9 mouse cellular contexts compared by ENCODE assay signal in genomic region chr7:45814841-45815240, GRCm38 (mm10). TPM values are rescaled to one million over a fixed set of nuclear protein-coding genes. Genes with fewer than 3 reads are reported as not detected.
A peak's percentile ranks its signal among the peaks of the same experiment; 100 is the strongest.
DNase-seq lines count a peak whose midpoint lies in the region; ATAC-seq and TF ChIP-seq lines count a peak whose summit lies in the region.
"Had no signal": no experiment of that assay in that cellular context is flagged by ENCODE, and none has a peak within 500 bp of the region (broad histone marks: within the 10 kb centered on the region; RNA-seq: fewer than 3 reads in every experiment).

No protein-coding gene starts in this region.

- H3K9me3 ChIP-seq in lung, embryonic 15.5 days = no peaks in the 10 kb centered on the region
- H3K9me3 ChIP-seq in limb, embryonic 12.5 days = no peaks in the 10 kb centered on the region
- H3K9me3 ChIP-seq in stomach, embryonic 14.5 days (ENCODE audit: control insufficient read depth, low read depth, low read length) = no peaks in the 10 kb centered on the region

- H3K27ac ChIP-seq in cerebellum, adult 2 months (ENCODE audit: insufficient read depth, low read length) = no peak overlapping the region
- 0 out of 2 replicates have a peak overlapping the region, but pooled peaks have one; percentile 24 for H3K27ac ChIP-seq in lung, embryonic 15.5 days
- no peak overlapping the region for H3K27ac ChIP-seq in limb, embryonic 12.5 days
- H3K27ac ChIP-seq in stomach, embryonic 14.5 days (ENCODE audit: low read length) = no peak overlapping the region

- peaks cover 11% of the 10 kb centered on the region for H3K4me1 ChIP-seq in cerebellum, adult 2 months (ENCODE audit: control insufficient read depth, insufficient read depth, low read length)
- peaks cover 22% of the 10 kb centered on the region for H3K4me1 ChIP-seq in lung, embryonic 15.5 days
- H3K4me1 ChIP-seq in limb, embryonic 12.5 days (replicated peaks) = peaks cover 28% of the 10 kb centered on the region
- peaks cover 18% of the 10 kb centered on the region for H3K4me1 ChIP-seq in stomach, embryonic 14.5 days (ENCODE audit: control insufficient read depth, insufficient read depth, low read length)

- peaks cover 31% of the 10 kb centered on the region for H3K36me3 ChIP-seq in lung, embryonic 15.5 days
- H3K36me3 ChIP-seq in limb, embryonic 12.5 days = peaks cover 32% of the 10 kb centered on the region
- peaks cover 28% of the 10 kb centered on the region for H3K36me3 ChIP-seq in stomach, embryonic 14.5 days (ENCODE audit: control insufficient read depth, insufficient read depth, low read length)

- no peak for TF ChIP-seq CTCF in cerebellum, adult 2 months (IDR thresholded peaks at IDR 0.05; ENCODE audit: borderline replicate concordance, insufficient read depth, low read depth, low read length)

- no peaks in the 10 kb centered on the region for H3K27me3 ChIP-seq in cerebellum, adult 2 months (ENCODE audit: control insufficient read depth, insufficient read depth, low read length)
- H3K27me3 ChIP-seq in lung, embryonic 15.5 days = no peaks in the 10 kb centered on the region
- H3K27me3 ChIP-seq in limb, embryonic 12.5 days = peaks cover 9% of the 10 kb centered on the region
- no peaks in the 10 kb centered on the region for H3K27me3 ChIP-seq in stomach, embryonic 14.5 days (ENCODE audit: control insufficient read depth, insufficient read depth, low read length)

- peak overlapping the region; percentile 37 for H3K4me3 ChIP-seq in cerebellum, adult 2 months (replicated peaks; ENCODE audit: insufficient read depth, low read depth, low read length)
- H3K4me3 ChIP-seq in lung, embryonic 15.5 days = peak overlapping the region; percentile 90
- H3K4me3 ChIP-seq in limb, embryonic 12.5 days (replicated peaks) = peak overlapping the region; percentile 29
- peak overlapping the region; percentile 20 for H3K4me3 ChIP-seq in stomach, embryonic 14.5 days (ENCODE audit: low read depth, low read length)

- 3% methylated on average over 5 of the region's 5 CpGs for WGBS in cerebellum, adult 2 months
- 3% methylated on average over 5 of the region's 5 CpGs for WGBS in lung, embryonic 15.5 days
- WGBS in limb, embryonic 12.5 days = 16% methylated on average over 5 of the region's 5 CpGs
- 3% methylated on average over 5 of the region's 5 CpGs for WGBS in stomach, embryonic 14.5 days

- H3K4me2 ChIP-seq in lung, embryonic 15.5 days = peak overlapping the region; percentile 58
- peak overlapping the region; percentile 54 for H3K4me2 ChIP-seq in limb, embryonic 12.5 days
- H3K4me2 ChIP-seq in stomach, embryonic 14.5 days (replicated peaks; ENCODE audit: low read depth, low read length) = peak overlapping the region; percentile 47

- no peak for ATAC-seq in lung, embryonic 15.5 days (ENCODE audit: borderline replicate concordance, extremely low read depth, low FRiP score, low TSS enrichment)
- no peak for ATAC-seq in limb, embryonic 12.5 days (ENCODE audit: insufficient number of reproducible peaks, insufficient read depth, low FRiP score, low TSS enrichment, low read depth)
- no peak for ATAC-seq in stomach, embryonic 14.5 days (ENCODE audit: insufficient number of reproducible peaks, insufficient read depth, low FRiP score, low read depth)

- TF ChIP-seq POLR2A in cerebellum, adult 2 months (IDR thresholded peaks at IDR 0.05; ENCODE audit: borderline replicate concordance, insufficient read depth, low read length) = no peak

- H3K9ac ChIP-seq in lung, embryonic 15.5 days = no peak overlapping the region
- H3K9ac ChIP-seq in limb, embryonic 12.5 days (replicated peaks) = no peak overlapping the region
- no peak overlapping the region for H3K9ac ChIP-seq in stomach, embryonic 14.5 days (replicated peaks; ENCODE audit: low read depth, low read length)

- no peak for DNase-seq in cerebellum, adult 2 months
- no peak for DNase-seq in cerebellum, adult 11 months
- DNase-seq in lung, postnatal 36 days = no peak
- DNase-seq in adrenal gland, postnatal 4 days (ENCODE audit: low spot score in 2 of 2) = no peak
- DNase-seq in urinary bladder, adult 18-20 months (ENCODE audit: low spot score in 2 of 2) = no peak

RNA-seq across cellular contexts. Expression of gene Cyth2, which starts 0.5 kb away (rescaled TPM):
- polyA plus RNA-seq in cerebellum, adult 2 months (2012; rRNA removed) = 112 and 116 TPM in 2 replicates
- 115 and 122 TPM in 2 replicates for polyA plus RNA-seq in lung, embryonic 15.5 days (2015; fragmentation: Nextera tagmentation; extraction: Ambion mirVana)
- polyA plus RNA-seq in limb, embryonic 12.5 days (2016; fragmentation: Nextera tagmentation; extraction: Ambion mirVana) = 171 and 175 TPM in 2 replicates
- 89.3 and 92.6 TPM in 2 replicates for polyA plus RNA-seq in stomach, embryonic 14.5 days (2014; fragmentation: Nextera tagmentation; extraction: Ambion mirVana)
- 100 to 1,000 TPM; 124 to 126 TPM for total RNA-seq in adrenal gland, postnatal 4 days (2021)

RNA-seq across cellular contexts. Expression of gene Kcnj14, which starts 9.7 kb away (rescaled TPM):
- 6.0 and 7.3 TPM in 2 replicates for polyA plus RNA-seq in cerebellum, adult 2 months (2012; rRNA removed)
- 0.79 and 0.84 TPM in 2 replicates for polyA plus RNA-seq in lung, embryonic 15.5 days (2015; fragmentation: Nextera tagmentation; extraction: Ambion mirVana)
- polyA plus RNA-seq in limb, embryonic 12.5 days (2016; fragmentation: Nextera tagmentation; extraction: Ambion mirVana) = 1.6 and 2.2 TPM in 2 replicates
- polyA plus RNA-seq in stomach, embryonic 14.5 days (2014; fragmentation: Nextera tagmentation; extraction: Ambion mirVana) = 1.3 and 1.4 TPM in 2 replicates
- under 1 TPM; 0.45 to 0.53 TPM for total RNA-seq in adrenal gland, postnatal 4 days (2021)
- total RNA-seq: hematopoietic stem cell, adult 5-6 weeks had no signal

RNA-seq across cellular contexts. Expression of gene Grwd1, which starts 15.9 kb away (rescaled TPM):
- 14.9 and 15.5 TPM in 2 replicates for polyA plus RNA-seq in cerebellum, adult 2 months (2012; rRNA removed)
- 67.8 and 73.6 TPM in 2 replicates for polyA plus RNA-seq in lung, embryonic 15.5 days (2015; fragmentation: Nextera tagmentation; extraction: Ambion mirVana)
- polyA plus RNA-seq in limb, embryonic 12.5 days (2016; fragmentation: Nextera tagmentation; extraction: Ambion mirVana) = 75.4 and 78.0 TPM in 2 replicates
- 62.7 and 69.6 TPM in 2 replicates for polyA plus RNA-seq in stomach, embryonic 14.5 days (2014; fragmentation: Nextera tagmentation; extraction: Ambion mirVana)
- total RNA-seq in adrenal gland, postnatal 4 days (2021) = 10 to 100 TPM; 28.2 to 28.3 TPM

RNA-seq across cellular contexts. Expression of gene Sult2b1, which starts 30.4 kb away (rescaled TPM):
- 10.6 and 10.8 TPM in 2 replicates for polyA plus RNA-seq in cerebellum, adult 2 months (2012; rRNA removed)
- 6.1 and 7.8 TPM in 2 replicates for polyA plus RNA-seq in lung, embryonic 15.5 days (2015; fragmentation: Nextera tagmentation; extraction: Ambion mirVana)
- polyA plus RNA-seq in limb, embryonic 12.5 days (2016; fragmentation: Nextera tagmentation; extraction: Ambion mirVana) = 1.6 and 1.9 TPM in 2 replicates
- 2.8 and 3.6 TPM in 2 replicates for polyA plus RNA-seq in stomach, embryonic 14.5 days (2014; fragmentation: Nextera tagmentation; extraction: Ambion mirVana)
- total RNA-seq in adrenal gland, postnatal 4 days (2021) = 1 to 10 TPM in 1 of 2 experiments, under 1 TPM in 1; 0.64 to 1.0 TPM

RNA-seq across cellular contexts. Expression of gene Lmtk3, which starts 31.3 kb away (rescaled TPM):
- 126 and 130 TPM in 2 replicates for polyA plus RNA-seq in cerebellum, adult 2 months (2012; rRNA removed)
- 1.1 and 1.4 TPM in 2 replicates for polyA plus RNA-seq in lung, embryonic 15.5 days (2015; fragmentation: Nextera tagmentation; extraction: Ambion mirVana)
- polyA plus RNA-seq in limb, embryonic 12.5 days (2016; fragmentation: Nextera tagmentation; extraction: Ambion mirVana) = 3.4 and 4.9 TPM in 2 replicates
- polyA plus RNA-seq in stomach, embryonic 14.5 days (2014; fragmentation: Nextera tagmentation; extraction: Ambion mirVana) = 2.5 and 3.3 TPM in 2 replicates
- total RNA-seq in adrenal gland, postnatal 4 days (2021) = 10 to 100 TPM; 17.2 to 18.8 TPM

Comparison
In these comparisons a context has a peak if more than half of its experiments do, and no peak if none do; other contexts are left out.
1. H3K4me3 ChIP-seq: peak in every context shown above with its lines; median percentile 90 in lung, embryonic 15.5 days; 37 in cerebellum, adult 2 months; 29 in limb, embryonic 12.5 days; 20 in stomach, embryonic 14.5 days.